Mouse (Mus musculus): ENCODE data around the gene Eif3i.

GRCm38 (mm10) chr4:129633852-129634251 lies 33.4 kb upstream of the Eif3i start:
- TF ChIP-seq EP300 (IDR thresholded peaks at IDR 0.05; ENCODE audit: insufficient read depth, low read depth, low read length) (no peak), CTCF (IDR thresholded peaks at IDR 0.05) (no peak)
